Mouse (Mus musculus) lung, postnatal 0 days (tissue): ENCODE data around the gene Gm21188.
"Not testable (repeated sequence)": the region's sequence is repeated elsewhere in the genome, so short reads cannot be mapped to it uniquely, and the experiment has no call there.

Experiments used
- CTCF ChIP-seq: IDR thresholded peaks from 2 replicates; pipeline ENCODE4 v1.5.1; 2016; ENCODE audit warnings: antibody characterized with exemption, mild to moderate bottlenecking
- EP300 ChIP-seq: IDR thresholded peaks from 2 replicates; pipeline ENCODE4 v1.6.1; 2016; ENCODE audit warnings: antibody characterized with exemption, mild to moderate bottlenecking, control low read depth

GRCm38 (mm10) chr13:120096241-120096937, 44.4 kb upstream of the Gm21188 start:
- TF ChIP-seq EP300, CTCF: not testable (repeated sequence)
